In genomic region chrX:56531266-56531665, GRCm38 (mm10) we compare ENCODE assay signal across 9 mouse cellular contexts. TPM values are rescaled to one million over a fixed set of nuclear protein-coding genes. Genes with fewer than 3 reads are reported as not detected.
DNase-seq lines count a peak whose midpoint lies in the region; ATAC-seq and TF ChIP-seq lines count a peak whose summit lies in the region.
"Had no signal": no experiment of that assay in that cellular context is flagged by ENCODE, and none has a peak within 500 bp of the region (broad histone marks: within the 10 kb centered on the region; RNA-seq: fewer than 3 reads in every experiment).

No protein-coding gene starts in this region.

- DNase-seq in midbrain, embryonic 10.5 days (ENCODE audit: low spot score): peak; percentile 47
- peak; percentile 8 for DNase-seq in c-Kit-negative CD71-positive TER-119-positive erythroid progenitor cells, embryonic 14.5 days (ENCODE audit: low read depth, low spot score)
- DNase-seq in kidney, postnatal 10 days: peak; percentile 77
- DNase-seq in liver, embryonic 14.5 days (ENCODE audit: low read depth in 3 of 3, low spot score in 3 of 3): peak in 2 of 3 experiments; percentile 5 to 13
- peak; percentile 11 for DNase-seq in retina, postnatal 7 days (ENCODE audit: low read depth, low spot score)
- peak; percentile 15 for DNase-seq in urinary bladder, postnatal 10 days (ENCODE audit: low spot score)

- H3K36me3 ChIP-seq in midbrain, embryonic 10.5 days: no peaks in the 10 kb centered on the region
- H3K36me3 ChIP-seq in midbrain, embryonic 16.5 days (ENCODE audit: control insufficient read depth, insufficient read depth, low read length): no peaks in the 10 kb centered on the region
- no peaks in the 10 kb centered on the region for H3K36me3 ChIP-seq in forebrain, embryonic 15.5 days
- no peaks in the 10 kb centered on the region for H3K36me3 ChIP-seq in liver, embryonic 14.5 days (replicated peaks; ENCODE audit: control insufficient read depth, insufficient read depth, low read depth)

- H3K4me1 ChIP-seq in midbrain, embryonic 10.5 days: no peaks in the 10 kb centered on the region
- H3K4me1 ChIP-seq in midbrain, embryonic 16.5 days (ENCODE audit: control insufficient read depth, insufficient read depth, low read length): no peaks in the 10 kb centered on the region
- H3K4me1 ChIP-seq in forebrain, embryonic 15.5 days: no peaks in the 10 kb centered on the region
- H3K4me1 ChIP-seq in liver, embryonic 14.5 days (replicated peaks; ENCODE audit: control insufficient read depth in 2 of 2, insufficient read depth in 2 of 2, low read length in 1 of 2): no peaks in the 10 kb centered on the region

- H3K9me3 ChIP-seq in midbrain, embryonic 10.5 days (replicated peaks): no peaks in the 10 kb centered on the region
- no peaks in the 10 kb centered on the region for H3K9me3 ChIP-seq in midbrain, embryonic 16.5 days (replicated peaks; ENCODE audit: control insufficient read depth, low read length, poor library complexity, severe bottlenecking)
- no peaks in the 10 kb centered on the region for H3K9me3 ChIP-seq in forebrain, embryonic 15.5 days
- H3K9me3 ChIP-seq in liver, embryonic 14.5 days (ENCODE audit: control insufficient read depth, low read length): no peaks in the 10 kb centered on the region

- no peak for ATAC-seq in midbrain, embryonic 16.5 days
- ATAC-seq in forebrain, embryonic 15.5 days (replicated peaks): peak; percentile 57; the same call in 1 of the 2 replicates
- ATAC-seq in liver, embryonic 14.5 days (ENCODE audit: insufficient read depth): no peak

- WGBS in midbrain, embryonic 10.5 days: 7% methylated on average over 3 of the region's 3 CpGs
- 14% methylated on average over 3 of the region's 3 CpGs for WGBS in midbrain, embryonic 16.5 days
- WGBS in forebrain, embryonic 15.5 days: 9% methylated on average over 3 of the region's 3 CpGs
- whole genome bisulfite sequencing in liver, embryonic 14.5 days (ENCODE audit: insufficient replicate concordance): 9% methylated on average over 3 of the region's 3 CpGs

- no peaks in the 10 kb centered on the region for H3K27me3 ChIP-seq in midbrain, embryonic 10.5 days (ENCODE audit: low read depth, poor library complexity, severe bottlenecking)
- no peaks in the 10 kb centered on the region for H3K27me3 ChIP-seq in midbrain, embryonic 16.5 days (ENCODE audit: control insufficient read depth, insufficient read depth, low read depth, low read length)
- H3K27me3 ChIP-seq in forebrain, embryonic 15.5 days: no peaks in the 10 kb centered on the region
- H3K27me3 ChIP-seq in liver, embryonic 14.5 days (ENCODE audit: control insufficient read depth, insufficient read depth, low read length): no peaks in the 10 kb centered on the region

- no peak overlapping the region for H3K9ac ChIP-seq in midbrain, embryonic 16.5 days (ENCODE audit: low read depth, low read length)
- no peak overlapping the region for H3K9ac ChIP-seq in forebrain, embryonic 15.5 days (replicated peaks)
- no peak overlapping the region for H3K9ac ChIP-seq in liver, embryonic 14.5 days (replicated peaks)

- no peak overlapping the region for H3K4me3 ChIP-seq in midbrain, embryonic 10.5 days
- no peak overlapping the region for H3K4me3 ChIP-seq in midbrain, embryonic 16.5 days (ENCODE audit: low read depth, low read length)
- no peak overlapping the region for H3K4me3 ChIP-seq in forebrain, embryonic 15.5 days
- no peak overlapping the region for H3K4me3 ChIP-seq in liver, embryonic 14.5 days (ENCODE audit: insufficient read depth in 1 of 2, low read depth in 2 of 2, low read length in 2 of 2)

- no peak for TF ChIP-seq EP300 in liver, embryonic 14.5 days (IDR thresholded peaks at IDR 0.05; ENCODE audit: low read depth)

- no peak overlapping the region for H3K27ac ChIP-seq in midbrain, embryonic 10.5 days (replicated peaks)
- no peak overlapping the region for H3K27ac ChIP-seq in midbrain, embryonic 16.5 days (ENCODE audit: low read length)
- H3K27ac ChIP-seq in forebrain, embryonic 15.5 days (replicated peaks): no peak overlapping the region
- H3K27ac ChIP-seq in liver, embryonic 14.5 days: no peak overlapping the region

- no peak overlapping the region for H3K4me2 ChIP-seq in midbrain, embryonic 16.5 days (ENCODE audit: low read length)
- no peak overlapping the region for H3K4me2 ChIP-seq in forebrain, embryonic 15.5 days (replicated peaks)
- H3K4me2 ChIP-seq in liver, embryonic 14.5 days (ENCODE audit: low read depth): no peak overlapping the region

- peak; percentile 76 for TF ChIP-seq CTCF in liver, embryonic 14.5 days (IDR thresholded peaks at IDR 0.05; ENCODE audit: low read depth)

RNA-seq across cellular contexts. Expression of gene Gm10477, which starts 6.7 kb away (rescaled TPM):
- polyA plus RNA-seq in midbrain, embryonic 10.5 days (2016; fragmentation: Nextera tagmentation; extraction: Ambion mirVana): not detected in 2 replicates
- not detected in 2 replicates for polyA plus RNA-seq in midbrain, embryonic 16.5 days (2015; fragmentation: Nextera tagmentation; extraction: Ambion mirVana)
- not detected in 2 replicates for polyA plus RNA-seq in forebrain, embryonic 15.5 days (2015; fragmentation: Nextera tagmentation; extraction: Ambion mirVana)
- not detected in 2 replicates for polyA plus RNA-seq in liver, embryonic 14.5 days (2012; rRNA removed)
- not detected in 2 replicates for polyA plus RNA-seq in liver, embryonic 14.5 days (2014; fragmentation: Nextera tagmentation; extraction: Ambion mirVana)
- polyA plus RNA-seq: stomach, embryonic 14.5 days had no signal

RNA-seq across cellular contexts. Expression of gene Gm648, which starts 18.1 kb away (rescaled TPM):
- polyA plus RNA-seq in midbrain, embryonic 10.5 days (2016; fragmentation: Nextera tagmentation; extraction: Ambion mirVana): not detected in 2 replicates
- not detected in 2 replicates for polyA plus RNA-seq in midbrain, embryonic 16.5 days (2015; fragmentation: Nextera tagmentation; extraction: Ambion mirVana)
- not detected in 2 replicates for polyA plus RNA-seq in forebrain, embryonic 15.5 days (2015; fragmentation: Nextera tagmentation; extraction: Ambion mirVana)
- 0.04 TPM in 1 of 2 replicates, not detected in the other for polyA plus RNA-seq in liver, embryonic 14.5 days (2012; rRNA removed)
- not detected in 2 replicates for polyA plus RNA-seq in liver, embryonic 14.5 days (2014; fragmentation: Nextera tagmentation; extraction: Ambion mirVana)
- polyA plus RNA-seq: stomach, embryonic 14.5 days had no signal

Comparison
In these comparisons a context has a peak if more than half of its experiments do, and no peak if none do; other contexts are left out.
1. DNase-seq: peak in every context shown above with its lines; median percentile 77 in kidney, postnatal 10 days; 47 in midbrain, embryonic 10.5 days; 15 in urinary bladder, postnatal 10 days; 11 in retina, postnatal 7 days; 9 in liver, embryonic 14.5 days; 8 in c-Kit-negative CD71-positive TER-119-positive erythroid progenitor cells, embryonic 14.5 days.